Mouse (Mus musculus): Measurements from ENCODE around the gene Nrxn2. TPM values are rescaled to one million over a fixed set of nuclear protein-coding genes. Genes with fewer than 3 reads are reported as not detected.
A peak's percentile ranks its signal among the peaks of the same experiment; 100 is the strongest.

Gene Nrxn2
- not detected in 2 replicates for total RNA-seq (2017)

- ATAC-seq (replicated peaks; ENCODE audit: low read depth, poor library complexity, severe bottlenecking) = peak; percentile 73
Measured at GRCm38 (mm10) chr19:6418233-6418879, at the start of gene Nrxn2. Gene Nrxn2, plus strand, starts transcription at chr19:6418731.

GRCm38 (mm10) chr19:6370175-6370574, 48.4 kb upstream of the Nrxn2 start:
- ATAC-seq (replicated peaks; ENCODE audit: low read depth, poor library complexity, severe bottlenecking) = peak; percentile 55

GRCm38 (mm10) chr19:6372433-6372832, 46.1 kb upstream of the Nrxn2 start:
- no peak for ATAC-seq (replicated peaks; ENCODE audit: low read depth, poor library complexity, severe bottlenecking)

- ATAC-seq (replicated peaks; ENCODE audit: low read depth, poor library complexity, severe bottlenecking) = peak; percentile 51
Measured at GRCm38 (mm10) chr19:6373539-6374400, 44.8 kb upstream of the Nrxn2 start.

- no peak for ATAC-seq (replicated peaks; ENCODE audit: low read depth, poor library complexity, severe bottlenecking)
Measured at GRCm38 (mm10) chr19:6374571-6374970, 44.0 kb upstream of the Nrxn2 start.

- ATAC-seq (replicated peaks; ENCODE audit: low read depth, poor library complexity, severe bottlenecking) = no peak
Measured at GRCm38 (mm10) chr19:6375423-6376254, 42.9 kb upstream of the Nrxn2 start.

GRCm38 (mm10) chr19:6376255-6376564, 42.3 kb upstream of the Nrxn2 start:
- ATAC-seq (replicated peaks; ENCODE audit: low read depth, poor library complexity, severe bottlenecking) = peak; percentile 31

GRCm38 (mm10) chr19:6376643-6377042, 41.9 kb upstream of the Nrxn2 start:
- ATAC-seq (replicated peaks; ENCODE audit: low read depth, poor library complexity, severe bottlenecking) = no peak

GRCm38 (mm10) chr19:6377327-6378040, 41.0 kb upstream of the Nrxn2 start:
- ATAC-seq (replicated peaks; ENCODE audit: low read depth, poor library complexity, severe bottlenecking) = no peak

GRCm38 (mm10) chr19:6380411-6381166, 37.9 kb upstream of the Nrxn2 start:
- no peak for ATAC-seq (replicated peaks; ENCODE audit: low read depth, poor library complexity, severe bottlenecking)

GRCm38 (mm10) chr19:6381238-6381637, 37.3 kb upstream of the Nrxn2 start:
- no peak for ATAC-seq (replicated peaks; ENCODE audit: low read depth, poor library complexity, severe bottlenecking)

GRCm38 (mm10) chr19:6382323-6382924, 36.1 kb upstream of the Nrxn2 start:
- ATAC-seq (replicated peaks; ENCODE audit: low read depth, poor library complexity, severe bottlenecking) = no peak

- no peak for ATAC-seq (replicated peaks; ENCODE audit: low read depth, poor library complexity, severe bottlenecking)
Measured at GRCm38 (mm10) chr19:6383470-6383869, 35.1 kb upstream of the Nrxn2 start.

GRCm38 (mm10) chr19:6384128-6384527, 34.4 kb upstream of the Nrxn2 start, which contains the start of gene Pygm:
Gene Pygm, plus strand, starts transcription at chr19:6384399.
- ATAC-seq (replicated peaks; ENCODE audit: low read depth, poor library complexity, severe bottlenecking) = peak; percentile 43

GRCm38 (mm10) chr19:6384954-6385353, 33.6 kb upstream of the Nrxn2 start:
- ATAC-seq (replicated peaks; ENCODE audit: low read depth, poor library complexity, severe bottlenecking) = no peak

GRCm38 (mm10) chr19:6385419-6385818, 33.1 kb upstream of the Nrxn2 start:
- ATAC-seq (replicated peaks; ENCODE audit: low read depth, poor library complexity, severe bottlenecking) = no peak

GRCm38 (mm10) chr19:6385821-6386220, 32.7 kb upstream of the Nrxn2 start:
- ATAC-seq (replicated peaks; ENCODE audit: low read depth, poor library complexity, severe bottlenecking) = no peak

GRCm38 (mm10) chr19:6386234-6386633, 32.3 kb upstream of the Nrxn2 start:
- ATAC-seq (replicated peaks; ENCODE audit: low read depth, poor library complexity, severe bottlenecking) = no peak

GRCm38 (mm10) chr19:6388006-6388405, 30.5 kb upstream of the Nrxn2 start:
- ATAC-seq (replicated peaks; ENCODE audit: low read depth, poor library complexity, severe bottlenecking) = no peak
